Mouse (Mus musculus) stomach, postnatal 0 days (tissue): ENCODE measurements around the gene Limk1.

Source experiments
- CTCF ChIP-seq: IDR thresholded peaks from 2 replicates; pipeline ENCODE4 v1.5.1; 2016; ENCODE audit warnings: antibody characterized with exemption, low read depth, mild to moderate bottlenecking, moderate library complexity
- EP300 ChIP-seq: optimal IDR thresholded peaks from 2 replicates; pipeline ENCODE3; 2016; ENCODE audit warnings: antibody characterized with exemption

- no peak for TF ChIP-seq CTCF
- no peak for TF ChIP-seq EP300
These were observed 40.7 kb upstream of the Limk1 start for GRCm38 (mm10) chr5:134729124-134729523.
